Mouse (Mus musculus) MEL (cell line): ENCODE results near the gene Vmn1r59. TPM values are rescaled to one million over a fixed set of nuclear protein-coding genes. Genes with fewer than 3 reads are reported as not detected.
"Not testable (repeated sequence)": the region's sequence is repeated elsewhere in the genome, so short reads cannot be mapped to it uniquely, and the experiment has no call there.

ENCODE experiments used
- DNase-seq: peaks from one replicate; pipeline ENCODE4 v3.0.0; 2011; ENCODE audit warnings: low read depth, low spot score
- H3K27ac ChIP-seq: 2 replicates; pipeline ENCODE4 v1.5.1; 2012; ENCODE audit warnings: low read depth, mild to moderate bottlenecking, control low read depth, low read length, moderate library complexity; ENCODE audit not compliant: control insufficient read depth
- H3K27me3 ChIP-seq, 2 experiments: fragments of 150-350 bp in 1 of 2; sonication (generic) in 1 of 2; 2 replicates each; pipeline ENCODE4 v1.6.1; 2012; ENCODE audit warnings: low read length in 2 of 2, mild to moderate bottlenecking in 2 of 2, improper control_type of control experiment in 1 of 2, moderate library complexity in 1 of 2; ENCODE audit not compliant: insufficient read depth in 2 of 2, control insufficient read depth in 1 of 2
- H3K36me3 ChIP-seq, 2 experiments: 2 replicates each; pipeline ENCODE4 v1.6.1; 2012 to 2014; ENCODE audit warnings: low read length in 2 of 2, improper control_type of control experiment in 1 of 2, inconsistent platforms in 1 of 2, mild to moderate bottlenecking in 1 of 2; ENCODE audit not compliant: insufficient read depth in 2 of 2, control insufficient read depth in 1 of 2
- H3K4me1 ChIP-seq, 2 experiments: fragments of 150-350 bp in 1 of 2; sonication (generic) in 1 of 2; 2 replicates each; pipeline ENCODE4 v1.6.1; 2012; ENCODE audit warnings: low read length in 2 of 2, improper control_type of control experiment in 1 of 2, mild to moderate bottlenecking in 1 of 2; ENCODE audit not compliant: insufficient read depth in 2 of 2, control insufficient read depth in 1 of 2
- H3K4me3 ChIP-seq, 2 experiments: fragments of 150-350 bp in 1 of 2; sonication (generic) in 1 of 2; 2 replicates each; pipeline ENCODE4 v1.5.1; 2012; ENCODE audit warnings: low read depth in 2 of 2, low read length in 2 of 2, mild to moderate bottlenecking in 2 of 2, moderate library complexity in 2 of 2, control low read depth in 1 of 2, improper control_type of control experiment in 1 of 2; ENCODE audit not compliant: control insufficient read depth in 1 of 2, insufficient read depth in 1 of 2
- H3K79me2 ChIP-seq: 2 replicates; pipeline ENCODE4 v1.6.1; 2012; ENCODE audit warnings: mild to moderate bottlenecking, low read length, moderate library complexity; ENCODE audit not compliant: control insufficient read depth, poor library complexity, insufficient read depth
- H3K9ac ChIP-seq: 2 replicates; pipeline ENCODE4 v1.6.1; 2012; ENCODE audit warnings: low read depth, mild to moderate bottlenecking, control low read depth, low read length, moderate library complexity; ENCODE audit not compliant: control insufficient read depth, poor library complexity, severe bottlenecking
- H3K9me3 ChIP-seq: fragments of 150-350 bp; sonication (generic); replicated peaks from 2 replicates; pipeline ENCODE4 v1.6.1; 2012; ENCODE audit warnings: mild to moderate bottlenecking, low read length, improper control_type of control experiment, moderate library complexity; ENCODE audit not compliant: insufficient read depth
- BHLHE40 ChIP-seq: IDR thresholded peaks from 2 replicates; pipeline ENCODE4 v1.6.1; 2012; ENCODE audit warnings: low read depth, mild to moderate bottlenecking, inconsistent platforms, low read length, improper control_type of control experiment, borderline replicate concordance
- CHD1 ChIP-seq: IDR thresholded peaks from 2 replicates; pipeline ENCODE4 v1.6.1; 2012; ENCODE audit warnings: low read depth, mild to moderate bottlenecking, inconsistent platforms, low read length, improper control_type of control experiment
- CTCF ChIP-seq, 3 experiments: IDR thresholded peaks in 2 of 3; conservative IDR thresholded peaks in 1 of 3; 2 replicates each; pipeline ENCODE4 v1.5.1; 2011 to 2012; ENCODE audit warnings: low read length in 3 of 3, low read depth in 2 of 3, mild to moderate bottlenecking in 2 of 3, improper control_type of control experiment in 1 of 3, inconsistent platforms in 1 of 3, mixed read lengths in 1 of 3, moderate library complexity in 1 of 3; ENCODE audit not compliant: control insufficient read depth in 1 of 3, insufficient read depth in 1 of 3, poor library complexity in 1 of 3, severe bottlenecking in 1 of 3
- ELF1 ChIP-seq: IDR thresholded peaks from 2 replicates; pipeline ENCODE4 v1.6.1; 2014; ENCODE audit warnings: low read depth, mild to moderate bottlenecking, inconsistent platforms, low read length, improper control_type of control experiment, moderate library complexity
- EP300 ChIP-seq, 2 experiments: IDR thresholded peaks; 2 replicates each; pipeline ENCODE4 v1.6.1; 2011; ENCODE audit warnings: improper control_type of control experiment in 2 of 2, low read length in 2 of 2, low read depth in 1 of 2, mild to moderate bottlenecking in 1 of 2
- GABPA ChIP-seq: IDR thresholded peaks from 2 replicates; pipeline ENCODE4 v1.6.1; 2012; ENCODE audit warnings: low read depth, mild to moderate bottlenecking, inconsistent platforms, low read length, improper control_type of control experiment, moderate library complexity
- KAT2A ChIP-seq: conservative IDR thresholded peaks from 2 replicates; pipeline ENCODE4 v1.6.1; 2012; ENCODE audit warnings: low read depth, low read length, improper control_type of control experiment, inconsistent platforms
- MAFK ChIP-seq: IDR thresholded peaks from 2 replicates; pipeline ENCODE4 v1.6.1; 2011; ENCODE audit warnings: low read depth, mild to moderate bottlenecking, low read length, improper control_type of control experiment, borderline replicate concordance
- MEF2A ChIP-seq: IDR thresholded peaks from 2 replicates; pipeline ENCODE4 v1.6.1; 2014; ENCODE audit warnings: low read depth, mild to moderate bottlenecking, inconsistent platforms, low read length, improper control_type of control experiment; ENCODE audit not compliant: poor library complexity, insufficient replicate concordance, severe bottlenecking; ENCODE audit errors: extremely low read depth
- MXI1 ChIP-seq: IDR thresholded peaks from 2 replicates; pipeline ENCODE4 v1.6.1; 2011; ENCODE audit warnings: mild to moderate bottlenecking, low read depth, low read length, improper control_type of control experiment
- MYC ChIP-seq: IDR thresholded peaks from 2 replicates; pipeline ENCODE4 v1.6.1; 2011; ENCODE audit warnings: low read depth, mild to moderate bottlenecking, low read length, improper control_type of control experiment, moderate library complexity
- NRF1 ChIP-seq: IDR thresholded peaks from 2 replicates; pipeline ENCODE4 v1.6.1; 2014; ENCODE audit warnings: low read depth, mild to moderate bottlenecking, inconsistent platforms, low read length, improper control_type of control experiment, moderate library complexity; ENCODE audit not compliant: poor library complexity, insufficient read depth, severe bottlenecking
- POLR2A ChIP-seq, 2 experiments: IDR thresholded peaks; 2 replicates each; pipeline ENCODE4 v1.6.1; 2011 to 2012; ENCODE audit warnings: low read length in 2 of 2, mild to moderate bottlenecking in 2 of 2, control low read depth in 1 of 2, improper control_type of control experiment in 1 of 2, low read depth in 1 of 2, moderate library complexity in 1 of 2; ENCODE audit not compliant: control insufficient read depth in 1 of 2, insufficient read depth in 1 of 2, poor library complexity in 1 of 2
- POLR2AphosphoS2 ChIP-seq: IDR thresholded peaks from 2 replicates; pipeline ENCODE4 v1.6.1; 2011; ENCODE audit warnings: low read length, improper control_type of control experiment
- POLR2AphosphoS5 ChIP-seq: IDR thresholded peaks from 2 replicates; pipeline ENCODE4 v1.6.1; 2012; ENCODE audit warnings: low read depth, borderline replicate concordance, mild to moderate bottlenecking, inconsistent platforms, low read length, moderate library complexity, mixed read lengths
- TAL1 ChIP-seq: IDR thresholded peaks from 2 replicates; pipeline ENCODE4 v1.6.1; 2012; ENCODE audit warnings: mild to moderate bottlenecking, inconsistent platforms, low read length, moderate library complexity, mixed read lengths
- TBP ChIP-seq: IDR thresholded peaks from 2 replicates; pipeline ENCODE4 v1.8.0; 2011; ENCODE audit warnings: low read depth, low read length, improper control_type of control experiment
- UBTF ChIP-seq: IDR thresholded peaks from 2 replicates; pipeline ENCODE4 v1.6.1; 2012; ENCODE audit warnings: low read depth, mild to moderate bottlenecking, inconsistent platforms, low read length, improper control_type of control experiment, moderate library complexity, borderline replicate concordance; ENCODE audit not compliant: insufficient read depth
- USF2 ChIP-seq, 2 experiments: IDR thresholded peaks; 2 replicates each; pipeline ENCODE4 v1.6.1; 2011 to 2012; ENCODE audit warnings: improper control_type of control experiment in 2 of 2, low read length in 2 of 2, borderline replicate concordance in 1 of 2, inconsistent platforms in 1 of 2, low read depth in 1 of 2, mild to moderate bottlenecking in 1 of 2; ENCODE audit not compliant: insufficient read depth in 1 of 2
- ZC3H11A ChIP-seq: IDR thresholded peaks from 2 replicates; pipeline ENCODE4 v1.6.1; 2012; ENCODE audit warnings: low read depth, mild to moderate bottlenecking, inconsistent platforms, low read length, improper control_type of control experiment
- ZKSCAN1 ChIP-seq: IDR thresholded peaks from 2 replicates; pipeline ENCODE4 v1.6.1; 2012; ENCODE audit warnings: low read depth, mild to moderate bottlenecking, inconsistent platforms, low read length, improper control_type of control experiment, moderate library complexity
- ZNF384 ChIP-seq: IDR thresholded peaks from 2 replicates; pipeline ENCODE4 v1.6.1; 2012; ENCODE audit warnings: low read depth, mild to moderate bottlenecking, inconsistent platforms, low read length, improper control_type of control experiment
- polyA plus RNA-seq, 2 experiments: library from polyadenylated mRNA; stranded (reverse) in 1 of 2; unstranded in 1 of 2; fragments of >175 nt in 1 of 2; fragments of >200 nt in 1 of 2; gene quantifications; 2 replicates each; pipeline versions ENCODE4 v1.2.1 to v1.2.4; 2012; ENCODE audit warnings: low replicate concordance in 2 of 2, low read depth in 1 of 2; ENCODE audit not compliant: insufficient read length in 2 of 2, insufficient read depth in 1 of 2, missing spikeins in 1 of 2
- total RNA-seq: library from RNA; depleted of rRNA; stranded (reverse); fragments of 300-350 nt; gene quantifications from 2 replicates; pipeline ENCODE4 v1.2.3, GENCODE M21; 2012

The Vmn1r59 gene
- total and polyA plus RNA-seq, 3 experiments, result not detected

GRCm38 (mm10) chr7:5448627-5449026 lies 7.9 kb downstream of the Vmn1r59 start:
- TF ChIP-seq CHD1 (no peak), UBTF (no peak), BHLHE40 (no peak), NRF1 (no peak), USF2 (IDR thresholded peaks at IDR 0.05; ENCODE audit: borderline replicate concordance in 1 of 2, insufficient read depth in 1 of 2, low read depth in 1 of 2, low read length in 2 of 2) (no peak), MEF2A (no peak)
- Histone ChIP-seq H3K9me3 (no peaks in the 10 kb centered on the region), H3K9ac (no peak overlapping the region), H3K27me3 (no peaks in the 10 kb centered on the region), H3K4me3 (no peak overlapping the region), H3K4me1 (no peaks in the 10 kb centered on the region), H3K27ac (no peak overlapping the region), H3K36me3 (no peaks in the 10 kb centered on the region), H3K79me2 (no peaks in the 10 kb centered on the region)
- DNase-seq, result no peak

- not testable (repeated sequence) for H3K9ac ChIP-seq, H3K27me3 ChIP-seq, DNase-seq, H3K4me1 ChIP-seq, H3K9me3 ChIP-seq, H3K36me3 ChIP-seq, H3K79me2 ChIP-seq, H3K27ac ChIP-seq, H3K4me3 ChIP-seq
These were observed 43.3 kb downstream of the Vmn1r59 start, which contains the start of gene Vmn1r58 for GRCm38 (mm10) chr7:5413296-5413695. Gene Vmn1r58 (minus strand): TSS chr7:5413396.

- Histone ChIP-seq H3K9me3 (no peaks in the 10 kb centered on the region), H3K4me1 (no peaks in the 10 kb centered on the region), H3K9ac (no peak overlapping the region), H3K27ac (no peak overlapping the region)
- DNase-seq, result no peak
- TF ChIP-seq EP300 (IDR thresholded peaks at IDR 0.05; ENCODE audit: low read depth in 1 of 2, low read length in 2 of 2) (no peak), UBTF (no peak), TAL1 (no peak), MAFK (no peak), KAT2A (no peak), MEF2A (no peak), ZNF384 (no peak), POLR2AphosphoS5 (no peak), GABPA (no peak), CTCF (IDR thresholded peaks at IDR 0.05 in 2 of 3, conservative IDR thresholded peaks at IDR 0.05 in 1 of 3; ENCODE audit: control insufficient read depth in 1 of 3, insufficient read depth in 1 of 3, low read depth in 2 of 3, low read length in 3 of 3, poor library complexity in 1 of 3, severe bottlenecking in 1 of 3) (no peak), TBP (no peak), POLR2AphosphoS2 (no peak), MYC (no peak), MXI1 (no peak), ZC3H11A (no peak), ZKSCAN1 (no peak), ELF1 (no peak), POLR2A (IDR thresholded peaks at IDR 0.05; ENCODE audit: control insufficient read depth in 1 of 2, insufficient read depth in 1 of 2, low read depth in 1 of 2, low read length in 2 of 2, poor library complexity in 1 of 2) (no peak), CHD1 (no peak)
- TF ChIP-seq, all 39 proteins: peak for 0
- H3K36me3 ChIP-seq, result no peaks in the 10 kb centered on the region
- H3K27me3 ChIP-seq, result no peaks in the 10 kb centered on the region
- H3K79me2 ChIP-seq, result no peaks in the 10 kb centered on the region
- H3K4me3 ChIP-seq, result no peak overlapping the region
These were observed 50.4 kb downstream of the Vmn1r59 start for GRCm38 (mm10) chr7:5406201-5406600.
